Mouse (Mus musculus): ENCODE measurements around the gene Efemp2. TPM values are rescaled to one million over a fixed set of nuclear protein-coding genes. Genes with fewer than 3 reads are reported as not detected.

Gene Efemp2
- polyA plus RNA-seq, 1 experiment from 2014 or later, result 68.9 TPM

DNA sequence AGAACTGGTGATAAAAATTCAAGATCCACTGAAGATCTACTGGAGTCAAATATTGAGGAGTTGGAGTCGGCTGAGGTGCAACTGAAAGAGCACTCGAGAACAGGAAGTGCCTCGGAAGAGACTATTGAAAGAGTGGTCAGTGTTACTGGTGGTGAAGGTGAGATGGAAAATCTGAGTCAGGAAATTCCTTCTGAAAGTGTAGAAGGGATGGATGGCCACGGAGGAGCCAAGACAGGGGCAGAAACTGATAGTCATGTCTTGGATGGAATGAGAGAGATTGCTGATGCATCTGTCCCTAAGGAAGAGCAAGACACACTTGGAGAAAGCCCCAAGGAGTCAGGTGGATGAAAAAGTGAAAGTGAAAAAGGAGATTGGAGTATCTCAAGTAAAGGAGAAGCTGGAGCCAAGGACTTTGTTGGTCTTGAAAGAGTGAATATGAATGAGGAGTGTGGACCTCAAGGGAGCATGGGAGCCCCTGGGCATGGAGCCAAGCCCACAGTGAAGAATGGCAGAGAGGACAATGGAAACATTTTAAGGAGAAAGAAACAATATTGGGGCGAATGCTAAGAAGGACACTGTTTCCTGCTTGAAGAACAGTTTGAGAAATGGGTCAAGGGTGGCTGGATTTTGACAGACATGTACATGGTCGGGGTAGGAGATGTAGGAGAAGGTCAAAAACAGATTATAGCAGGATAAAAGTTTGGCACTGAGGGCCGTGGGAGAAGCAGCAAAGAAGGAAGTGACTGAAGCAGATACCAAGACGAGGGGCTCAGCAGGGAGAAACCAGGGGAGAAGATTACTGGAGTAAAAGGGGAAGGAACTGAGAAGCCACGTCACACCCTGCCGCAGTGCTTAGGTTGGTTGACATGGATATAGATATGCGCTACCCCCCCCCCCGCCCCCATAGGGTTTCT, 38.6 kb downstream of the Efemp2 start:
- H3K9me3 ChIP-seq, result peaks cover 7% of the 10 kb centered on the region; the same call in 1 of the 2 replicates
- no peak overlapping the region for H3K4me2 ChIP-seq (replicated peaks)
- no peak overlapping the region for H3K27ac ChIP-seq (replicated peaks)
- H3K27me3 ChIP-seq, result no peaks in the 10 kb centered on the region
- WGBS, result 82% methylated on average over 12 of the region's 12 CpGs
- H3K36me3 ChIP-seq, result no peaks in the 10 kb centered on the region
- H3K9ac ChIP-seq (replicated peaks), result no peak overlapping the region
- no peak overlapping the region for H3K4me3 ChIP-seq
- ATAC-seq (ENCODE audit: low FRiP score, low read depth), result no peak
- peaks cover 21% of the 10 kb centered on the region for H3K4me1 ChIP-seq

DNA sequence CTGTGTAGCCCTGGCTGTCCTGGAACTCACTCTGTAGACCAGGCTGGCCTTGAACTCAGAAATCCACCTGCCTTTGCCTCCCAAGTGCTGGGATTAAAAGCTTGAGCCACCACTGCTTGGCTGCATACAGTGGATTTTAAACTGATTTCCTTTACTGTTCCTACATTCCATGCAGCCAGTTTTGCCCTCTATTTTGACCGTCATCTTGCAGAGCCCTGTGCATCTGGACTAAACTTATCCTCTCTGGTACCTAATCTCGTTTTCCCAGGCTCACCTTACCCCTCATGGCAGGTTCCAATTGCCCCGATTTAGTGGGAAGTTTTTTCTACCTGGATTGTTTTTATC, 39.2 kb downstream of the Efemp2 start:
- Histone ChIP-seq H3K4me3 (no peak overlapping the region), H3K27ac (replicated peaks) (no peak overlapping the region), H3K9me3 (peaks cover 7% of the 10 kb centered on the region; the same call in 1 of the 2 replicates), H3K36me3 (no peaks in the 10 kb centered on the region), H3K4me1 (peaks cover 21% of the 10 kb centered on the region), H3K27me3 (no peaks in the 10 kb centered on the region), H3K4me2 (replicated peaks) (no peak overlapping the region), H3K9ac (replicated peaks) (no peak overlapping the region)
- ATAC-seq (ENCODE audit: low FRiP score, low read depth), result no peak
- 92% methylated on average over 3 of the region's 3 CpGs for WGBS

- 71% methylated on average over 7 of the region's 7 CpGs for WGBS
- Histone ChIP-seq H3K4me1 (peaks cover 6% of the 10 kb centered on the region), H3K27ac (replicated peaks) (no peak overlapping the region), H3K4me2 (replicated peaks) (no peak overlapping the region), H3K27me3 (no peaks in the 10 kb centered on the region), H3K9me3 (no peaks in the 10 kb centered on the region), H3K9ac (replicated peaks) (no peak overlapping the region), H3K36me3 (no peaks in the 10 kb centered on the region), H3K4me3 (no peak overlapping the region)
- no peak for ATAC-seq (ENCODE audit: low FRiP score, low read depth)
Observed at GRCm38 (mm10) chr19:5515840-5516777, 42.4 kb downstream of the Efemp2 start.

GRCm38 (mm10) chr19:5516906-5517505, 43.3 kb downstream of the Efemp2 start:
- Histone ChIP-seq H3K27ac (replicated peaks) (no peak overlapping the region), H3K4me3 (no peak overlapping the region), H3K4me1 (peaks cover 3% of the 10 kb centered on the region; the same call in 1 of the 2 replicates), H3K4me2 (replicated peaks) (no peak overlapping the region), H3K9ac (replicated peaks) (no peak overlapping the region), H3K27me3 (no peaks in the 10 kb centered on the region), H3K9me3 (no peaks in the 10 kb centered on the region), H3K36me3 (no peaks in the 10 kb centered on the region)
- no peak for ATAC-seq (ENCODE audit: low FRiP score, low read depth)
- WGBS, result 83% methylated on average over 8 of the region's 8 CpGs

DNA sequence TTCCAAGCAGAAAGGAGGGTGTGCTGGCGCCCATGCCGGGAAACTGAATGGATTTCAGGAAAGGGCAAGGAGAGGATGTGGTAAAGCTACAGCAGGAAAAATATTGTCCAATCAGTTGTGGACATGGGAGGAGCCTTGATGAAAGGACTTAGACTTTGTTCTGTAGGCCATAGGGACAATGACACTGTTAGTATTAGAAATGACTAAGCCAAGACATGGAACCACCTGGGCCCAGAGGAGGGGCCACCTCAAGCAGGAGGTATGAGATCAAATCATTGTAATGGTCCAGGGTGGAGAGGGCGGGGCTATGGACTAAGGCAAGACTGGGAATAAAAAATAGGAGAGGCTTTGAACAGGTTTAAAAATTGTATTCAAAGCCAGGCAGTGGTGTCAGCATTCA, 45.0 kb downstream of the Efemp2 start:
- no peak overlapping the region for H3K9ac ChIP-seq (replicated peaks)
- no peaks in the 10 kb centered on the region for H3K27me3 ChIP-seq
- H3K4me2 ChIP-seq (replicated peaks), result no peak overlapping the region
- H3K4me3 ChIP-seq, result no peak overlapping the region
- no peaks in the 10 kb centered on the region for H3K4me1 ChIP-seq
- ATAC-seq (ENCODE audit: low FRiP score, low read depth), result no peak
- H3K27ac ChIP-seq (replicated peaks), result no peak overlapping the region
- no peaks in the 10 kb centered on the region for H3K9me3 ChIP-seq
- H3K36me3 ChIP-seq, result no peaks in the 10 kb centered on the region
- 89% methylated on average over 3 of the region's 3 CpGs for WGBS

GRCm38 (mm10) chr19:5525204-5525603, 51.5 kb downstream of the Efemp2 start:
- H3K36me3 ChIP-seq, result no peaks in the 10 kb centered on the region
- H3K9ac ChIP-seq (replicated peaks), result no peak overlapping the region
- H3K27me3 ChIP-seq, result peaks cover 1% of the 10 kb centered on the region
- no peak overlapping the region for H3K4me2 ChIP-seq (replicated peaks)
- no peak overlapping the region for H3K4me3 ChIP-seq
- WGBS, result 64% methylated on average over 5 of the region's 5 CpGs
- ATAC-seq (ENCODE audit: low FRiP score, low read depth), result no peak
- H3K9me3 ChIP-seq, result no peaks in the 10 kb centered on the region
- no peak overlapping the region for H3K27ac ChIP-seq (replicated peaks)
- peaks cover 13% of the 10 kb centered on the region for H3K4me1 ChIP-seq

- Histone ChIP-seq H3K36me3 (no peaks in the 10 kb centered on the region), H3K4me3 (0 out of 2 replicates have a peak overlapping the region, but pooled peaks have one; percentile 9), H3K9ac (replicated peaks) (no peak overlapping the region), H3K27ac (replicated peaks) (peak overlapping the region; percentile 40), H3K4me1 (peaks cover 20% of the 10 kb centered on the region), H3K4me2 (replicated peaks) (peak overlapping the region; percentile 37), H3K9me3 (no peaks in the 10 kb centered on the region), H3K27me3 (peaks cover 23% of the 10 kb centered on the region)
- ATAC-seq (ENCODE audit: low FRiP score, low read depth), result peak; percentile 90
- 13% methylated on average over 20 of the region's 20 CpGs for WGBS
Observed at GRCm38 (mm10) chr19:5529325-5530137, 55.8 kb downstream of the Efemp2 start.

DNA sequence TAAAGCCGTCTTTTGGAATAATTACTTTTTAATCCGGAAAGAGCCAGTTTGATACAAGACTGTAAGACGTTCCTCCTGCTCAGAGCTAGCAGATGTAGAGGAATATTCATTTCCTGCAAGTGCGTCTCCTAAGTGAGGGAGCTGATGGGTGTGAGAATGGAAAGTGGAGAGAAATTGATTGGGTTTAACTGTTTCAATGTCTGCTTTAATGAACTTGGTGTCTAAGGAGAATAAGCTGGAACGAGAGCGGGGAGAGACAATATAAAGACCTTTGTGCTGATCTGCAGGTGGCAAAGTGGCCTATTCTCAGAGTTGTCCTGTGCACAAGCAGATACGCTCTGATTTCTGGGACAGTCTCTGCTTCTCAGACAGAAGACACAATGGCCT, 56.4 kb downstream of the Efemp2 start:
- H3K27ac ChIP-seq (replicated peaks), result peak overlapping the region; percentile 40
- 0 out of 2 replicates have a peak overlapping the region, but pooled peaks have one; percentile 29 for H3K9ac ChIP-seq (replicated peaks)
- peaks cover 20% of the 10 kb centered on the region for H3K4me1 ChIP-seq
- no peaks in the 10 kb centered on the region for H3K9me3 ChIP-seq
- 28% methylated on average over 7 of the region's 7 CpGs for WGBS
- no peak; the same call in 1 of the 2 replicates for ATAC-seq (ENCODE audit: low FRiP score, low read depth)
- peaks cover 23% of the 10 kb centered on the region for H3K27me3 ChIP-seq
- H3K4me3 ChIP-seq, result no peak overlapping the region
- H3K36me3 ChIP-seq, result no peaks in the 10 kb centered on the region
- peak overlapping the region; percentile 19; the same call in 1 of the 2 replicates for H3K4me2 ChIP-seq (replicated peaks)

Other genes with a start within 250 kb of the Efemp2 start
- 32.5 and 32.8 TPM in 2 replicates for gene Pacs1, start 200.8 kb upstream of the Efemp2 start, polyA plus RNA-seq (2016; fragmentation: Nextera tagmentation; extraction: Ambion mirVana)
- 411 and 418 TPM in 2 replicates for gene Sf3b2, start 178.5 kb upstream of the Efemp2 start, polyA plus RNA-seq (2016; fragmentation: Nextera tagmentation; extraction: Ambion mirVana)
- 20.4 and 24.1 TPM in 2 replicates for gene Gal3st3, start 175.6 kb upstream of the Efemp2 start, polyA plus RNA-seq (2016; fragmentation: Nextera tagmentation; extraction: Ambion mirVana)
- not detected in 2 replicates for gene Catsper1, start 138.2 kb upstream of the Efemp2 start, polyA plus RNA-seq (2016; fragmentation: Nextera tagmentation; extraction: Ambion mirVana)
- gene Cst6, start 124.4 kb upstream of the Efemp2 start, polyA plus RNA-seq (2016; fragmentation: Nextera tagmentation; extraction: Ambion mirVana), result 0.87 and 2.2 TPM in 2 replicates
- gene Eif1ad, start 107.2 kb upstream of the Efemp2 start, polyA plus RNA-seq (2016; fragmentation: Nextera tagmentation; extraction: Ambion mirVana), result 75.9 and 79.9 TPM in 2 replicates
- 392 and 402 TPM in 2 replicates for gene Banf1, start 106.8 kb upstream of the Efemp2 start, polyA plus RNA-seq (2016; fragmentation: Nextera tagmentation; extraction: Ambion mirVana)
- 115 and 118 TPM in 2 replicates for gene Sart1, start 85.3 kb upstream of the Efemp2 start, polyA plus RNA-seq (2016; fragmentation: Nextera tagmentation; extraction: Ambion mirVana)
- gene Tsga10ip, start 71.4 kb upstream of the Efemp2 start, polyA plus RNA-seq (2016; fragmentation: Nextera tagmentation; extraction: Ambion mirVana), result 0.17 and 0.28 TPM in 2 replicates
- 257 and 262 TPM in 2 replicates for gene Drap1, start 49.0 kb upstream of the Efemp2 start, polyA plus RNA-seq (2016; fragmentation: Nextera tagmentation; extraction: Ambion mirVana)
- gene AI837181, start 48.8 kb upstream of the Efemp2 start, polyA plus RNA-seq (2016; fragmentation: Nextera tagmentation; extraction: Ambion mirVana), result 52.4 and 60.3 TPM in 2 replicates
- gene Fosl1, start 26.4 kb upstream of the Efemp2 start, polyA plus RNA-seq (2016; fragmentation: Nextera tagmentation; extraction: Ambion mirVana), result not detected in 2 replicates
- 10.1 TPM in 2 replicates for gene Ccdc85b, start 16.1 kb upstream of the Efemp2 start, polyA plus RNA-seq (2016; fragmentation: Nextera tagmentation; extraction: Ambion mirVana)
- 144 and 149 TPM in 2 replicates for gene Fibp, start 13.3 kb upstream of the Efemp2 start, polyA plus RNA-seq (2016; fragmentation: Nextera tagmentation; extraction: Ambion mirVana)
- gene Ctsw, start 5.4 kb upstream of the Efemp2 start, polyA plus RNA-seq (2016; fragmentation: Nextera tagmentation; extraction: Ambion mirVana), result 3.6 and 3.9 TPM in 2 replicates
- 47.7 and 50.1 TPM in 2 replicates for gene Mus81, start 14.4 kb downstream of the Efemp2 start, polyA plus RNA-seq (2016; fragmentation: Nextera tagmentation; extraction: Ambion mirVana)
- 3,169 and 3,187 TPM in 2 replicates for gene Cfl1, start 16.5 kb downstream of the Efemp2 start, polyA plus RNA-seq (2016; fragmentation: Nextera tagmentation; extraction: Ambion mirVana)
- 0.22 TPM in 1 of 2 replicates, not detected in the other for gene 1700020D05Rik, start 29.8 kb downstream of the Efemp2 start, polyA plus RNA-seq (2016; fragmentation: Nextera tagmentation; extraction: Ambion mirVana)
- 35.9 and 36.0 TPM in 2 replicates for gene Snx32, start 36.6 kb downstream of the Efemp2 start, polyA plus RNA-seq (2016; fragmentation: Nextera tagmentation; extraction: Ambion mirVana)
- 0.08 and 0.14 TPM in 2 replicates for gene Ovol1, start 86.7 kb downstream of the Efemp2 start, polyA plus RNA-seq (2016; fragmentation: Nextera tagmentation; extraction: Ambion mirVana)
- gene Ap5b1, start 94.1 kb downstream of the Efemp2 start, polyA plus RNA-seq (2016; fragmentation: Nextera tagmentation; extraction: Ambion mirVana), result 2.2 and 2.6 TPM in 2 replicates
- 137 and 165 TPM in 2 replicates for gene Rnaseh2c, start 127.9 kb downstream of the Efemp2 start, polyA plus RNA-seq (2016; fragmentation: Nextera tagmentation; extraction: Ambion mirVana)
- gene Kat5, start 136.3 kb downstream of the Efemp2 start, polyA plus RNA-seq (2016; fragmentation: Nextera tagmentation; extraction: Ambion mirVana), result 80.4 and 81.6 TPM in 2 replicates
- 34.2 and 37.6 TPM in 2 replicates for gene Rela, start 163.5 kb downstream of the Efemp2 start, polyA plus RNA-seq (2016; fragmentation: Nextera tagmentation; extraction: Ambion mirVana)
- gene Sipa1, start 189.8 kb downstream of the Efemp2 start, polyA plus RNA-seq (2016; fragmentation: Nextera tagmentation; extraction: Ambion mirVana), result 18.8 and 20.6 TPM in 2 replicates
- 25.4 and 26.2 TPM in 2 replicates for gene Map3k11, start 214.8 kb downstream of the Efemp2 start, polyA plus RNA-seq (2016; fragmentation: Nextera tagmentation; extraction: Ambion mirVana)
- 34.1 and 37.4 TPM in 2 replicates for gene Pcnx3, start 215.0 kb downstream of the Efemp2 start, polyA plus RNA-seq (2016; fragmentation: Nextera tagmentation; extraction: Ambion mirVana)
- 0.36 TPM in 1 of 2 replicates, not detected in the other for gene Kcnk7, start 230.4 kb downstream of the Efemp2 start, polyA plus RNA-seq (2016; fragmentation: Nextera tagmentation; extraction: Ambion mirVana)

All from midbrain, embryonic 12.5 days (tissue).